Mouse (Mus musculus): Measurements from ENCODE around the gene Cd40lg.

Gene Cd40lg

GRCm38 (mm10) chrX:57211876-57212275 is at the start of gene Cd40lg:
Gene Cd40lg, plus strand, starts transcription at chrX:57212143.
- DNase-seq (ENCODE audit: low read depth, low spot score), result no peak

- no peak for DNase-seq (ENCODE audit: low read depth, low spot score)
Measured at GRCm38 (mm10) chrX:57166549-57166948, 45.4 kb upstream of the Cd40lg start.

- DNase-seq (ENCODE audit: low read depth, low spot score), result no peak
Measured at GRCm38 (mm10) chrX:57171269-57171668, 40.7 kb upstream of the Cd40lg start.

GRCm38 (mm10) chrX:57177225-57177779 is 34.6 kb upstream of the Cd40lg start:
- DNase-seq (ENCODE audit: low read depth, low spot score), result no peak

GRCm38 (mm10) chrX:57182470-57182869 is 29.5 kb upstream of the Cd40lg start:
- DNase-seq (ENCODE audit: low read depth, low spot score), result no peak

- no peak for DNase-seq (ENCODE audit: low read depth, low spot score)
Measured at GRCm38 (mm10) chrX:57183359-57183758, 28.6 kb upstream of the Cd40lg start.

GRCm38 (mm10) chrX:57187301-57187700 is 24.6 kb upstream of the Cd40lg start:
- DNase-seq (ENCODE audit: low read depth, low spot score), result no peak

- DNase-seq (ENCODE audit: low read depth, low spot score), result no peak
Measured at GRCm38 (mm10) chrX:57189335-57189734, 22.6 kb upstream of the Cd40lg start.

GRCm38 (mm10) chrX:57196319-57196718 is 15.6 kb upstream of the Cd40lg start:
- no peak for DNase-seq (ENCODE audit: low read depth, low spot score)

- no peak for DNase-seq (ENCODE audit: low read depth, low spot score)
Measured at GRCm38 (mm10) chrX:57198036-57198435, 13.9 kb upstream of the Cd40lg start.

GRCm38 (mm10) chrX:57200397-57200796 is 11.5 kb upstream of the Cd40lg start:
- no peak for DNase-seq (ENCODE audit: low read depth, low spot score)

GRCm38 (mm10) chrX:57210591-57210990 is 1.4 kb upstream of the Cd40lg start:
- DNase-seq (ENCODE audit: low read depth, low spot score), result no peak

- no peak for DNase-seq (ENCODE audit: low read depth, low spot score)
Measured at GRCm38 (mm10) chrX:57212862-57213261, 919 bp downstream of the Cd40lg start.

GRCm38 (mm10) chrX:57215495-57215894 is 3.6 kb downstream of the Cd40lg start:
- no peak for DNase-seq (ENCODE audit: low read depth, low spot score)

- DNase-seq (ENCODE audit: low read depth, low spot score), result no peak
Measured at GRCm38 (mm10) chrX:57216271-57216670, 4.3 kb downstream of the Cd40lg start.

GRCm38 (mm10) chrX:57219563-57219962 is 7.6 kb downstream of the Cd40lg start:
- DNase-seq (ENCODE audit: low read depth, low spot score), result no peak

- no peak for DNase-seq (ENCODE audit: low read depth, low spot score)
Measured at GRCm38 (mm10) chrX:57221881-57222280, 9.9 kb downstream of the Cd40lg start.

- no peak for DNase-seq (ENCODE audit: low read depth, low spot score)
Measured at GRCm38 (mm10) chrX:57223301-57223700, 11.4 kb downstream of the Cd40lg start.

GRCm38 (mm10) chrX:57228178-57228577 is 16.2 kb downstream of the Cd40lg start:
- DNase-seq (ENCODE audit: low read depth, low spot score), result no peak

GRCm38 (mm10) chrX:57233596-57233995 is 21.7 kb downstream of the Cd40lg start:
- DNase-seq (ENCODE audit: low read depth, low spot score), result no peak

GRCm38 (mm10) chrX:57235982-57236381 is 24.0 kb downstream of the Cd40lg start:
- DNase-seq (ENCODE audit: low read depth, low spot score), result no peak

GRCm38 (mm10) chrX:57238572-57238971 is 26.6 kb downstream of the Cd40lg start:
- DNase-seq (ENCODE audit: low read depth, low spot score), result no peak

GRCm38 (mm10) chrX:57253329-57254055 is 41.5 kb downstream of the Cd40lg start:
- DNase-seq (ENCODE audit: low read depth, low spot score), result no peak

All from retina, adult 2 months (tissue).